Mouse (Mus musculus): ENCODE measurements at regions not wholly inside any gene's neighbourhood (a gene's known extent, or its start where the extent isn't known, plus 50 kb on each side); places are given as distances from the start of the nearest gene placed in this dataset.
A peak's percentile ranks its signal among the peaks of the same experiment; 100 is the strongest.

DNA sequence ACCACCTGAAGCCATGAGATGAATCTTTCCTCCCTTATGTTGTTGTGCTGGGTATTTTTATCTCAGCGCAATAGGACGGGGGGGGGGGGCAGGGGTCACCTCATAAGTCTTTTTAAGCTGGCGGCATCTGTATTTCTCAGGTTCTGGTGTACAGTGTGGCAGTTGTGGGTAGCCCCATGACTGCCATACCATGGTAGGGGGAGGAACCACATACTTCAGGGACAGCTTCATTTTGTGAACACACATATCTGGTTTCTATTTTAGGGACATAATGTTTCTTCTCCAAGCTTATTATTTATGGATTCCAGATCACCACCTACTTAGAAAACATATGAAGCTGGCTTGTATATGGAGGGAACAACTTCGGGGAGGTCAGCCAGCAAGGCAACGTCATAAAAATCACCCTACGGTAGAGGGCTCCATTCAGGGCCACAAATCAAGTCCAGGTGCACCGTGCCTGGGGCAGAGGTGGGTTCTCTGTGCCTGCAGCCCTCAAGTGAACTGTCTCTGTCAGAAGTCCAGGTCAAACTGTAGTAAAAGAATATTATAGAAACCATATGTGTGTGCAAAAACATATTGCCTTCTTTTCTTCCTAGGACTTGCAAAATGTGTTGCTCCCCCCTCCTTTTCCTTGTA is 130.9 kb downstream of the Hhipl2 start:
- Histone ChIP-seq H3K4me1 (no peaks in the 10 kb centered on the region), H3K4me3 (replicated peaks) (no peak overlapping the region), H3K36me3 (replicated peaks; ENCODE audit: low read length) (no peaks in the 10 kb centered on the region), H3K27me3 (replicated peaks) (no peaks in the 10 kb centered on the region), H3K9me3 (no peaks in the 10 kb centered on the region)
- TF ChIP-seq FLI1 (IDR thresholded peaks at IDR 0.05; ENCODE audit: low read length) = no peak
- no peak for TF ChIP-seq GATA1 (IDR thresholded peaks at IDR 0.05; ENCODE audit: borderline replicate concordance, low read length)

DNA sequence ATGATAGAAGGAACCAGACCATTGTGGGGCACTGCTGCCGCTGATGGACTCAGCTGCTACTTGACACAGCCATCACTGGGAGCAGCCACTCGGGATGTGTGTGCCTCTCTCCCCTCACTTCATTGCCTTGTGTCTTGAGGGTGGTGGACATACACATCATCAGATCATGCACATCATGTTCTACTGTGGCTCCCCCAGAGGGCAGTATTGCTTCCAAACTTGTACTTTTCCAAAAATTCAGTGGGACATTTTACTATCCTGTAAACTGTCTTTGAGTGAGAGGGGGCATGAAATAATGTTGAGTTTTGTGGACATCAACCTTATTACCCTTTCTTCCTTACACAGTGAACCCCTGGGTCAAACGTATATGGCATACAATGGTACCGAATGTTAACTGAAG is 134.6 kb downstream of the Hhipl2 start:
- TF ChIP-seq GATA1 (IDR thresholded peaks at IDR 0.05; ENCODE audit: borderline replicate concordance, low read length) (no peak), FLI1 (IDR thresholded peaks at IDR 0.05; ENCODE audit: low read length) (no peak)
- peaks cover 19% of the 10 kb centered on the region for H3K9me3 ChIP-seq

GRCm38 (mm10) chr1:183553219-183553618 is 135.2 kb downstream of the Hhipl2 start:
- Histone ChIP-seq H3K4me3 (replicated peaks) (no peak overlapping the region), H3K9me3 (peaks cover 22% of the 10 kb centered on the region), H3K27me3 (replicated peaks) (no peaks in the 10 kb centered on the region), H3K36me3 (replicated peaks; ENCODE audit: low read length) (no peaks in the 10 kb centered on the region), H3K4me1 (no peaks in the 10 kb centered on the region)
- TF ChIP-seq FLI1 (IDR thresholded peaks at IDR 0.05; ENCODE audit: low read length) (no peak), GATA1 (IDR thresholded peaks at IDR 0.05; ENCODE audit: borderline replicate concordance, low read length) (no peak)

More for the DNA sequence above, 134.6 kb downstream of the Hhipl2 start:
- no peaks in the 10 kb centered on the region for H3K4me1 ChIP-seq
- no peaks in the 10 kb centered on the region for H3K27me3 ChIP-seq (replicated peaks)
- H3K4me3 ChIP-seq (replicated peaks) = peak overlapping the region; percentile 56
- H3K36me3 ChIP-seq (replicated peaks; ENCODE audit: low read length) = no peaks in the 10 kb centered on the region

GRCm38 (mm10) chr1:183562853-183563252 is 144.8 kb downstream of the Hhipl2 start:
- Histone ChIP-seq H3K4me1 (no peaks in the 10 kb centered on the region), H3K27me3 (replicated peaks) (no peaks in the 10 kb centered on the region), H3K9me3 (0 out of 2 replicates have a peak, but pooled peaks cover 10% of the 10 kb centered on the region), H3K4me3 (replicated peaks) (no peak overlapping the region), H3K36me3 (replicated peaks; ENCODE audit: low read length) (no peaks in the 10 kb centered on the region)
- TF ChIP-seq GATA1 (IDR thresholded peaks at IDR 0.05; ENCODE audit: borderline replicate concordance, low read length) (no peak), FLI1 (IDR thresholded peaks at IDR 0.05; ENCODE audit: low read length) (no peak)

GRCm38 (mm10) chr1:183573621-183574585 is 155.9 kb downstream of the Hhipl2 start:
- TF ChIP-seq FLI1 (IDR thresholded peaks at IDR 0.05; ENCODE audit: low read length) = no peak
- TF ChIP-seq GATA1 (IDR thresholded peaks at IDR 0.05; ENCODE audit: borderline replicate concordance, low read length) = no peak
- Histone ChIP-seq H3K27me3 (replicated peaks) (no peaks in the 10 kb centered on the region), H3K4me3 (replicated peaks) (no peak overlapping the region)

DNA sequence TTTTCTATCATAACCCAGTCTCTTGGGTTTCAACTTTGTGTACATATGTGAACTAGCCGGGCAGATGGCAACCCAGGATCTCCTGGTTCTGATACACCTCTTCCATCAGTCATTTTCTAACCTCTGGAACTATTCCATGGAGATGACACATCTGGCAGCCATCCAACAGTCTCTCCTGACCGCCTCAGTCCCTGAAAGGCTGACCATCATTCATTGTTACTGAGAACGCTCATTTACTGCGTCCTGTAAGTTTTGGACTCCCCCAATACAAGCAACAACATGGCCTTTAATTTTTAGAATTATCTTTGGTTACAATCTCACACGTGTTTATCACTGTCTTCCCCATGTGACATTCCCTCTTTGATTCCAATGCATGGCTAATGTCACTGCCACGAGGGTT is 166.8 kb downstream of the Hhipl2 start:
- H3K36me3 ChIP-seq (replicated peaks; ENCODE audit: low read length) = no peaks in the 10 kb centered on the region
- H3K27me3 ChIP-seq (replicated peaks) = peaks cover 2% of the 10 kb centered on the region
- H3K9me3 ChIP-seq = peaks cover 3% of the 10 kb centered on the region; the same call in 1 of the 2 replicates
- H3K4me3 ChIP-seq (replicated peaks) = no peak overlapping the region
- H3K4me1 ChIP-seq = no peaks in the 10 kb centered on the region
- TF ChIP-seq GATA1 (IDR thresholded peaks at IDR 0.05; ENCODE audit: borderline replicate concordance, low read length) (no peak), FLI1 (IDR thresholded peaks at IDR 0.05; ENCODE audit: low read length) (no peak)

More at GRCm38 (mm10) chr1:183573621-183574585, 155.9 kb downstream of the Hhipl2 start:
- no peaks in the 10 kb centered on the region for H3K36me3 ChIP-seq (replicated peaks; ENCODE audit: low read length)
- no peaks in the 10 kb centered on the region for H3K4me1 ChIP-seq
- peaks cover 7% of the 10 kb centered on the region for H3K9me3 ChIP-seq

DNA sequence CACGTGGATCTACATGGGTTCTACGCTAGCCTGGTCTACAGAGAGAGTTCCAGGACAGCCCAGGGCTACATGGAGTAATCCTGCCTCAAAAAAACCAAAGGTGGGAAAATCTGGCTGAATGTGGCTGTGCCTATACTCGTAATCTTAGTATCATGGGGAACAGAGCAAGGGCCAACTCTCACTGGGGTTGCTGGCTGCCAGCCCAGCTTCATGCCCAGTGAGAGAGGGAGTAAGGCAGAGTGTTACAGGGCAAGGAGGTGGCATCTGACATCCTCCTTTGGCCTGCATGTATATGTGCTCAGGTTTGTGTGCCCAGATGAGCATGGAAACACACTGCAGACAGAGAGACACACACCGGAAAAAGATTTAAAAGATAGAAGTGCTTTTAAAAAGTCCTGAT is 168.4 kb downstream of the Hhipl2 start:
- no peaks in the 10 kb centered on the region for H3K36me3 ChIP-seq (replicated peaks; ENCODE audit: low read length)

DNA sequence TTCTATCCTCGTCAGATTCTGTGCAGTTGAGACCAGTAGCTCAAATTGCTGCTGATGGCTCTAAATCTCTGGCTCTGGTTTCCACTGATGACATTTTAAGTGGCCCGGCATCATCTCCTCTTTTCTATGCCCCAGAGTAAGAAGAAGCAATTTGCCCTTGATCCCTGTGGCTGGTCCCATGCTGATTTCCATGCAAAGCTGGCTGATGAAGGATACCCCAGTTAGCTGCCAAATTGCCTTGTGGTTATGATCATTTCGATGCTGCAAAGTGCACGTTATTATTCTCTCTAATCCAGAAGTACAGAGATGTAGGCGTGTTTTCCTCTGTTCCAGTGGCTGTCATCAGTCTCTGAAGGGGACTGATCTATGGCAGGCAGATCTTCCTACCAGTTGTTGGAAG is 177.3 kb downstream of the Hhipl2 start:
- Histone ChIP-seq H3K9me3 (0 out of 2 replicates have a peak, but pooled peaks cover 3% of the 10 kb centered on the region), H3K4me3 (replicated peaks) (no peak overlapping the region), H3K4me1 (no peaks in the 10 kb centered on the region)

More for the DNA sequence above, 168.4 kb downstream of the Hhipl2 start:
- TF ChIP-seq GATA1 (IDR thresholded peaks at IDR 0.05; ENCODE audit: borderline replicate concordance, low read length) (no peak), FLI1 (IDR thresholded peaks at IDR 0.05; ENCODE audit: low read length) (no peak)
- H3K9me3 ChIP-seq = peaks cover 3% of the 10 kb centered on the region; the same call in 1 of the 2 replicates
- no peak overlapping the region for H3K4me3 ChIP-seq (replicated peaks)
- peaks cover 2% of the 10 kb centered on the region for H3K27me3 ChIP-seq (replicated peaks)
- no peaks in the 10 kb centered on the region for H3K4me1 ChIP-seq

GRCm38 (mm10) chr1:183600466-183600865 is 182.5 kb downstream of the Hhipl2 start:
- TF ChIP-seq FLI1 (IDR thresholded peaks at IDR 0.05; ENCODE audit: low read length) (no peak), GATA1 (IDR thresholded peaks at IDR 0.05; ENCODE audit: borderline replicate concordance, low read length) (no peak)

More for the DNA sequence above, 177.3 kb downstream of the Hhipl2 start:
- Histone ChIP-seq H3K27me3 (replicated peaks) (no peaks in the 10 kb centered on the region), H3K36me3 (replicated peaks; ENCODE audit: low read length) (no peaks in the 10 kb centered on the region)
- TF ChIP-seq FLI1 (IDR thresholded peaks at IDR 0.05; ENCODE audit: low read length) = no peak
- no peak for TF ChIP-seq GATA1 (IDR thresholded peaks at IDR 0.05; ENCODE audit: borderline replicate concordance, low read length)

More at GRCm38 (mm10) chr1:183600466-183600865, 182.5 kb downstream of the Hhipl2 start:
- no peaks in the 10 kb centered on the region for H3K27me3 ChIP-seq (replicated peaks)
- no peaks in the 10 kb centered on the region for H3K36me3 ChIP-seq (replicated peaks; ENCODE audit: low read length)
- H3K4me1 ChIP-seq = no peaks in the 10 kb centered on the region
- H3K9me3 ChIP-seq = no peaks in the 10 kb centered on the region
- H3K4me3 ChIP-seq (replicated peaks) = no peak overlapping the region
